Mouse (Mus musculus) midbrain, embryonic 11.5 days (tissue): ENCODE results near the gene Bglap. TPM values are rescaled to one million over a fixed set of nuclear protein-coding genes. Genes with fewer than 3 reads are reported as not detected.
A peak's percentile ranks its signal among the peaks of the same experiment; 100 is the strongest.
"Not testable (repeated sequence)": the region's sequence is repeated elsewhere in the genome, so short reads cannot be mapped to it uniquely, and the experiment has no call there.

Source experiments
- ATAC-seq: fragments of 200-750 bp; cut with Nextera tagmentation; 2 replicates; pipeline ENCODE4 v1.8.0; 2017; ENCODE audit warnings: moderate TSS enrichment, moderate library complexity; ENCODE audit not compliant: low FRiP score
- DNase-seq: peaks from one replicate; pipeline ENCODE4 v3.0.0; 2015; ENCODE audit warnings: low spot score; ENCODE audit errors: missing footprints
- H3K27ac ChIP-seq: fragments of 300-500 bp; sonication (generic); 2 replicates; pipeline ENCODE4 v1.5.1; 2014; ENCODE audit warnings: low read depth, low read length
- H3K27me3 ChIP-seq: fragments of 300-500 bp; sonication (generic); 2 replicates; pipeline ENCODE4 v1.6.1; 2014; ENCODE audit warnings: mild to moderate bottlenecking, low read length, moderate library complexity, mixed read lengths; ENCODE audit not compliant: control insufficient read depth, insufficient read depth
- H3K36me3 ChIP-seq: fragments of 300-500 bp; sonication (generic); 2 replicates; pipeline ENCODE4 v1.6.1; 2014; ENCODE audit warnings: mild to moderate bottlenecking, low read length, moderate library complexity, mixed read lengths; ENCODE audit not compliant: control insufficient read depth, insufficient read depth
- H3K4me1 ChIP-seq: fragments of 300-500 bp; sonication (generic); 2 replicates; pipeline ENCODE4 v1.6.1; 2014; ENCODE audit warnings: low read length; ENCODE audit not compliant: control insufficient read depth, insufficient read depth
- H3K4me2 ChIP-seq: fragments of 300-500 bp; sonication (generic); 2 replicates; pipeline ENCODE4 v1.6.1; 2014; ENCODE audit warnings: mild to moderate bottlenecking, moderate library complexity
- H3K4me3 ChIP-seq: fragments of 300-500 bp; sonication (generic); 2 replicates; pipeline ENCODE4 v1.5.1; 2014; ENCODE audit warnings: low read depth, low read length
- H3K9ac ChIP-seq: fragments of 300-500 bp; sonication (generic); 2 replicates; pipeline ENCODE4 v1.6.1; 2014; ENCODE audit warnings: low read length
- H3K9me3 ChIP-seq: fragments of 300-500 bp; sonication (generic); 2 replicates; pipeline ENCODE4 v1.6.1; 2016; ENCODE audit warnings: low read length; ENCODE audit not compliant: control insufficient read depth
- WGBS: fragments of 180-500 bp; shearing (Covaris S2); extraction: QIAGEN DNeasy Blood & Tissue Kit; methylation state at CpG from one replicate; pipeline ENCODE4 v1.1.7; 2014; 5-methylcytosine and 5-hydroxymethylcytosine counted together
- polyA plus RNA-seq: library from polyadenylated mRNA; unstranded; fragments of >200 nt; fragmentation: Nextera tagmentation; extraction: Ambion mirVana; gene quantifications from 2 replicates; pipeline ENCODE4 v1.2.1, GENCODE M21; 2014

Gene Bglap
- polyA plus RNA-seq: 0.48 TPM in 1 of 2 replicates, not detected in the other

DNA sequence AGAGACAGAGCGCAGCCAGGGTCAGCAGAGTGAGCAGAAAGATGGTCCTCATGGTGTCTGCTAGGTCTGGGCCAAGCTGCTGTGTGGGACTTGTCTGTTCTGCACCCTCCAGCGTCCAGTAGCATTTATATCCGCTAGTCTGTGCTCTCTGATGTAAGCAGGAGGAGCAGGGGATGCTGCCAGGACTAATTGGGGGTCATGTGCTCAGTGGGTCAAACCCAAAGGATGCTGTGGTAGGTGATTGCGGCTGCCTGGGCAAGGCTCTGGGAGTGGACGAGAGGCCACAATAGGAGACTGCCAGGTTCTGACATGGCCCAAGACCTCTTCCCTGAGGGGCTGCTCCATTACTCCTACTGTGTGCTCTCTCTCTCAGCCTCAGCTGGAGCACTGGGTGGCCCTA is at the start of gene Bglap:
Gene Bglap (minus strand): TSS at position 101 of the 400 bp plus-strand sequence.
- WGBS: 82% methylated on average over 5 of the region's 5 CpGs
- DNase-seq (no peak), ATAC-seq (no peak)
- H3K27me3 ChIP-seq: no peaks in the 10 kb centered on the region
- peaks cover 2% of the 10 kb centered on the region; the same call in 1 of the 2 replicates for H3K4me1 ChIP-seq
- no peak within 1 kb of the TSS for H3K9ac ChIP-seq
- no peak within 1 kb of the TSS for H3K27ac ChIP-seq
- H3K4me3 ChIP-seq: no peak within 1 kb of the TSS
- no peaks in the 10 kb centered on the region for H3K9me3 ChIP-seq
- no peak within 1 kb of the TSS for H3K4me2 ChIP-seq
- no peaks in the 10 kb centered on the region for H3K36me3 ChIP-seq

DNA sequence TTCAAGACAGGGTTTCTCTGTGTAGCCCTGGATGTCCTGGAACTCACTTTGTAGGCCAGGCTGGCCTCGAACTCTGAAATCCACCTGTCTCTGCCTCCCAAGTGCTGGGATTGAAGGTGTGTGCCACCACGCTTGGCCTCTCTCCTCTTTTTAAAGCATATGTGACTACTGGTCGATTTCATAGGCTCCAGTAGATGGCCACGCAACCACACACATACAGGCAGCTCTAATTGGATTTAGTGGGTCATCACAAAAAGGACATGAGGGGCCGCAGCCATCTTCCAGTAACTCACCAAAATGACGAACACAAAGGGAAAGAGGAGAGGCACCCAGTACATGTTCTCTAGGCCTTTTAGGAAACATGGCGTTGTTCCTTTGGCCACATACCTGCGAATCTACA is 44.4 kb upstream of the Bglap start:
- not testable (repeated sequence) for H3K27ac ChIP-seq, H3K27me3 ChIP-seq, ATAC-seq, H3K4me2 ChIP-seq, H3K9me3 ChIP-seq, H3K9ac ChIP-seq, H3K4me3 ChIP-seq, H3K36me3 ChIP-seq, H3K4me1 ChIP-seq, DNase-seq
- WGBS: 70% methylated on average over 8 of the region's 8 CpGs

DNA sequence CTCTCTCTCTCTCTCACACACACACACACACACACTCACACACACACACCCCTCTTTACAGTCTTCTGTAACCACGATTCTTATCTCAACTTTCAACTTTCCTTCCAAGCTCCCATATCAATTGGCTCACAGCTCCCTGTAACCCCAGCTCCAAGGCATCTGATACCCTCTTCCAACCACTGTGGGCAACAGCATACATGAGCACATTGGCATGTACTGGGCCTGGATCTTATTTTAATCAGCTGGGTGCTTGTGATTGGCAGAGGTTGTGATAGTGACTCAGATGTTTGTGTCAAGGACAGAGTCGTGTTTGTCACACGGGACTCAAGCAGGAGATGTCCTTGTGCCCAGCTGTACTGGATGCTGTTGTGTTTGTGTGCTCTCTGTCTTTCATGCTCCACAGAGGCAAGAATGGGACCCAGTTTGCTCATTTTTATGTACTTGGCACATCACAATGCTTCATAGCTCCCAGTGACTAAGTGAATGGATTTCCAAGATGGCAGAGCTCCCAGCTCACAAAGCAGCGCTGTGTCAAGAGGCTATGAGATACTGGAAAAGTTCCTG is 43.2 kb upstream of the Bglap start:
- H3K36me3 ChIP-seq: no peaks in the 10 kb centered on the region
- H3K4me3 ChIP-seq: no peak overlapping the region
- H3K9me3 ChIP-seq: no peaks in the 10 kb centered on the region
- ATAC-seq (no peak), DNase-seq (no peak)
- no peak overlapping the region for H3K4me2 ChIP-seq
- WGBS: 79% methylated on average over 4 of the region's 4 CpGs
- no peaks in the 10 kb centered on the region for H3K27me3 ChIP-seq
- H3K27ac ChIP-seq: no peak overlapping the region
- no peak overlapping the region for H3K9ac ChIP-seq
- peaks cover 9% of the 10 kb centered on the region for H3K4me1 ChIP-seq

DNA sequence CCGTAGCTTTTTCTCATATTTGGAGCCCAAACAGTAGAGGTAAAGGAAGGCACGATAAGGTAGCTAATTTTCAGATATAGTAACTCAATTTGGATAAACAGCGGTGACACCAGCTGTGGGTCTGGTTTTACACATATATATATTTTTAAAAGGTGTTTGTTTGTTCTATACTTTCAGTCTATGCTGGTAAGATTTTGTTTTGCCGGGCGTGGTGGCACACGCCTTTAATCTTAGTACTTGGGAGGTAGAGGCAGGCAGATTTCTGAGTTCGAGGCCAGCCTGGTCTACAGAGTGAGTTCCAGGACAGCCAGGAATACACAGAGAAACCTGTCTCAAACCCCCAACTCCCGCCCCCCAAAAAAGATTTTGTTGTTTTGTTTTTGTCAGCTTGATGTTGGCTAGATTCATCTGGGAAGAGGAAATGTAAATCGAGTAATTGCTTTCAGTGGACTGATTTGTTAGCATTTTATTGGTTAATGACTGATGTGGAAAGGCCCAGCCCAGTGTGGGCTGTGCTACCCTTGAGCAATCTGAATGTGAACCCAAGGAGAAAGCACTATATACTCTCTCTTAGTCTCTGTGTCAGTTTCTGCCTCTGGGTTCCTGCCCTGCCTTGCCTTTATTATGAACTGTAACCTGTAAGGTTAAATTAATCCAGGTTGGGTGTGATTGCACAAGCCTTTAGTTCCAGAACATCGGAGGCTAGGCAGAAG is 41.6 kb upstream of the Bglap start:
- Histone ChIP-seq H3K9me3 (no peaks in the 10 kb centered on the region), H3K27me3 (no peaks in the 10 kb centered on the region), H3K4me3 (no peak overlapping the region), H3K4me2 (peak overlapping the region; percentile 23; the same call in 1 of the 2 replicates), H3K27ac (no peak overlapping the region), H3K36me3 (peaks cover under 1% of the 10 kb centered on the region; the same call in 1 of the 2 replicates), H3K4me1 (peaks cover 13% of the 10 kb centered on the region), H3K9ac (no peak overlapping the region)
- ATAC-seq: no peak
- no peak for DNase-seq
- 86% methylated on average over 10 of the region's 10 CpGs for WGBS

DNA sequence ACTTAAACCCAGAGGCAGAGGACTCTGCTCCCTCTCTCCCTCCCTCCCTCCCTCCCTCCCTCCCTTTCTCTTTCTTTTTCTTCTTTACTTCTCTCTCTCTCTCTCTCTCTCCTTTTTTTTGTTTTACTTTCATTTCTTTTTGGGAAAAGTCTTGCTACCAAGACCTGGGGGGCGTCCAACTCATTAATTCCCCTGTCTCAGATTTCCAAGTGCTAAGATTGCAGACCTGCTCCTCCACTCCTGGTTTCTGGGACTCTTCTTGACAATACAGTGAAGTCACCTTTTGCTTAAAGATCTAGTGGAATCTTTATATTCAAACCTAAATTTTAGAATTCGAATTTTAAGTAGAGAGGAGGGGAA is 41.0 kb upstream of the Bglap start:
- Histone ChIP-seq H3K4me3 (peak overlapping the region; percentile 75; the same call in 1 of the 2 replicates), H3K27me3 (no peaks in the 10 kb centered on the region), H3K9ac (peak overlapping the region; percentile 1; the same call in 1 of the 2 replicates), H3K9me3 (no peaks in the 10 kb centered on the region), H3K4me1 (peaks cover 13% of the 10 kb centered on the region), H3K4me2 (peak overlapping the region; percentile 23), H3K27ac (no peak overlapping the region), H3K36me3 (peaks cover 6% of the 10 kb centered on the region)
- 7% methylated on average over 2 of the region's 2 CpGs for WGBS
- DNase-seq (peak; percentile 89), ATAC-seq (0 out of 2 replicates have a peak, but pooled peaks have one; percentile 27)

DNA sequence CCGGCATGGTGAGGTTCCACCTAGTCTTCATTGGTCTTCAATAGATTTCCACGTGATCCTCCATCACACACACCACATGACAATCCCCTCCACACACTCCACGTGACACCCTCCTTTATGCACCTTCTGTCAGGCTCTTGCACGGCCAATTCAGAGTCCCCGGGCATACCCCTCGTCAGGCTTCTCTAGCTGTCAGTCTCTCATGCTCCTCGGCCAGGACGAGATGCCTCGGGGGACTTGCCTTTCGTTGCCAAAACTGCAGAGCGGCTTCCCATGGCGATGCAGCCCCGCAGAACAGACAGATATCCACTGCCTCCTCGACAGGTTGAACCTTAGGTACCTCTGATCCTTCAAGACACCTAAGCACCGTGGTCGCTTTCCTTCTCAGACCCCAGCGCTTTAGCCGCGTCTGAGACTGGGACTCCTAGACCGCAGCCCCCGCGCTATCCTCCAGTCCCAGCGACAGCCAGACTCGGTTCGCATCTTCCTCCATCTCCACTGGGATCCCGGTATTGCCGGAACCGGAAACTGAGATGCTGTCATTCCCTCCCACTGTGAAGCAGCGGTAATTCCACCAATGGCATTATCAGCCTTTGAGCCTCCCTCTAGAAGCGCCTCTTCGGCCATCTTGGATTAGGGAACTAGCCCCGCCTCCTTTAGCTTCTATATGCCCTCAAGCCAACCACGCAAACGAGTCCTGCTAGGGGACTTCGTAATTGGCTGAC is 40.5 kb upstream of the Bglap start, which contains the start of gene Slc25a44:
Gene Slc25a44 (minus strand): TSS at position 535 of the 725 bp plus-strand sequence.
- H3K36me3 ChIP-seq: peaks cover 8% of the 10 kb centered on the region
- peak; percentile 97 for ATAC-seq
- peak; percentile 98 for DNase-seq
- WGBS: 1% methylated on average over 35 of the region's 35 CpGs
- H3K4me2 ChIP-seq: peak within 1 kb of the TSS; percentile 81
- H3K9me3 ChIP-seq: no peaks in the 10 kb centered on the region
- H3K27me3 ChIP-seq: no peaks in the 10 kb centered on the region
- H3K27ac ChIP-seq: no peak within 1 kb of the TSS
- H3K4me1 ChIP-seq: peaks cover 13% of the 10 kb centered on the region
- peak within 1 kb of the TSS; percentile 75 for H3K4me3 ChIP-seq
- H3K9ac ChIP-seq: peak within 1 kb of the TSS; percentile 71

DNA sequence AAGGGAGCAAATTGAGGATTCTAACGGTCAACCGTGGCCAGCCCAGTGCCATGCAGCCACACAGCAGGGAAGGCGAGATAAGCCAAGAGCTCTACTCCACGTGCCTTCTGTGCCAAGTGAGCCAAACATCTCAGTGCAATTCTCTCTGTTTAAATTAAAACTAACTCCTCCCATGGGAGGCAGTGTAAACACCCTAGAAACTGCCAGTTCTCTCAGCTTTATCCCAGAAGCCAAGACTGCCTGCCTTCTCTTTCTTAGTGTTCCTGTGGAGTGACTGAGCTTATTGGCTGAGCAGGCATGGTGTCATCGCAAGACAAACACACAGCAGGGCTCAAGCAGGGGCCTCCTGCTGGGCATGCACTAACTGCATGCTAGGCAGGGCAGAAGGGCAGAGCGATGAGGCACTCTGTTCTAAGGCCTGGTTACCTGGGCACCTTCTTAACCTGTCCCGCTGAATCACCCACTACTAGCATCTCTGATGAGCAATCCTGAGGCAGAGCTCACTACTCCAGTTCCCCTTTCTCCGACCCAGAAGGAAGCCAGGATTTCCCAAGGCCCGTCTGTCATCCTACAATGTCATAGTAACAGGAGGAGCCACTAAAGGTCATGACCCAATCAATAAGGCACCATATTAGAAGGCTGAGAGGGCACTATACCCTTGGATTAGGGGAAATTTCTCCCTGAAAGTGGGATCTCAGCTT is 37.9 kb upstream of the Bglap start:
- H3K36me3 ChIP-seq: peaks cover 8% of the 10 kb centered on the region
- H3K27me3 ChIP-seq: no peaks in the 10 kb centered on the region
- no peak for DNase-seq
- peaks cover 13% of the 10 kb centered on the region for H3K4me1 ChIP-seq
- 36% methylated on average over 9 of the region's 9 CpGs for WGBS
- no peak overlapping the region for H3K27ac ChIP-seq
- H3K9ac ChIP-seq: peak overlapping the region; percentile 10; the same call in 1 of the 2 replicates
- ATAC-seq: no peak
- no peak overlapping the region for H3K4me2 ChIP-seq
- no peak overlapping the region for H3K4me3 ChIP-seq
- no peaks in the 10 kb centered on the region for H3K9me3 ChIP-seq

DNA sequence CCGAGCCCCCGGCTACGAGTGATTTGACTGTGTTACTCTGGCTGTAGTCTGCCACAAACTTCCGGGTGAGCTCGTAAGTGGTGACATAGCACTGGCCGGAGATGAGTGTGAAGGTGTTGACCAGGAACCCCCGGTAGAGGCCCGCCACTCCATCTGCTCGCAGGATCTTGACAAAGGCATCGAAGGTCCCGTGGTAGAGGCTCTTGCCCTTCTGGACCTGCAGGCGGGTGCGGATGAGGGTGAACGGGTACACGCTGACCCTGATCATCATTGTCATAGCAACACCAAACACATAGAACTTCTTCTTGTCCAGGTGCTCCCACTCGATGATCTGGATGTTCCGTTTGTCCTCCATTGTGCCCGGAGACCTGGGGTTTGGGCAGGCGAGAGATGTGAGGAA is 36.5 kb upstream of the Bglap start:
- H3K4me3 ChIP-seq: no peak overlapping the region
- no peak overlapping the region for H3K9ac ChIP-seq
- H3K4me2 ChIP-seq: no peak overlapping the region
- H3K4me1 ChIP-seq: peaks cover 13% of the 10 kb centered on the region
- WGBS: 93% methylated on average over 19 of the region's 19 CpGs
- no peak for ATAC-seq
- no peaks in the 10 kb centered on the region for H3K9me3 ChIP-seq
- peaks cover 8% of the 10 kb centered on the region for H3K36me3 ChIP-seq
- DNase-seq: no peak
- H3K27ac ChIP-seq: no peak overlapping the region
- H3K27me3 ChIP-seq: no peaks in the 10 kb centered on the region
